Mouse (Mus musculus) liver, adult 2 months (tissue): Measurements from ENCODE around the gene Prl2b1.

Source experiments
- CTCF ChIP-seq: fragments of 200-500 bp; IDR thresholded peaks from 2 replicates; pipeline ENCODE4 v1.5.1; 2011; ENCODE audit warnings: low read depth, low read length, control low read depth
- POLR2A ChIP-seq: fragments of 200-500 bp; IDR thresholded peaks from 2 replicates; pipeline ENCODE4 v1.6.1; 2011; ENCODE audit warnings: low read length, control low read depth; ENCODE audit not compliant: insufficient read depth; ENCODE audit errors: extremely low read depth

GRCm38 (mm10) chr13:27342733-27343275, 47.8 kb downstream of the Prl2b1 start:
- TF ChIP-seq POLR2A (no peak), CTCF (no peak)
